Mouse (Mus musculus) left cerebral cortex, postnatal 10 days (tissue): ENCODE results near the gene Cdk1. TPM values are rescaled to one million over a fixed set of nuclear protein-coding genes. Genes with fewer than 3 reads are reported as not detected.

Experiments used
- DNase-seq, 2 experiments: peaks; one replicate each; pipeline ENCODE4 v3.0.0; 2021 to 2022; ENCODE audit warnings: low spot score in 2 of 2, mixed read lengths in 1 of 2; ENCODE audit errors: extremely low spot score in 1 of 2
- intact Hi-C: fragments of 180-260 bp; cut with DNase I; formaldehyde crosslinking; loops from one replicate; pipeline ENCODE4 v1.15.1; 2025
- total RNA-seq, 2 experiments: library from RNA; stranded (reverse); gene quantifications; 2 replicates each; pipeline ENCODE4 v1.2.3; 2021

Cdk1 gene
- total RNA-seq, 2 experiments from 2014 or later: 5.1 to 7.5 TPM

DNA sequence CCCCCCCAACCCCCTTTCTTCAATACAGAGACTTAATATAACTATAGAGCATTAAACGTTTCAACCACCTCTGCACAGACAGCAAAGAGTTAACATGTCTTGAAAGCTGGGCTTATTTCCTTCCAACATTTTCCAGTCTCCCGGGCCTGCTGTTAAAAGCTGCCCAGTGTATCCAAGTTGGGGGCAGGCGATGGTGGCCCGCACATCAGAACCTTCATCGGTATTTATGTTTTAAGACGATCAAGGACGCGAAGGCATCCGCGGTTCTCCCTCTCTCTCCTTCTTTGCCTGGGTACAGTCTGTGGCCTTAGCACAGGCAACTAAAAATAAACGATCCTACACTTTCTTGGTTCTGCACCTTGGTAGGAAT, 911 bp downstream of the Cdk1 start:
- intact Hi-C loops: no loop called here
- no peak for DNase-seq

DNA sequence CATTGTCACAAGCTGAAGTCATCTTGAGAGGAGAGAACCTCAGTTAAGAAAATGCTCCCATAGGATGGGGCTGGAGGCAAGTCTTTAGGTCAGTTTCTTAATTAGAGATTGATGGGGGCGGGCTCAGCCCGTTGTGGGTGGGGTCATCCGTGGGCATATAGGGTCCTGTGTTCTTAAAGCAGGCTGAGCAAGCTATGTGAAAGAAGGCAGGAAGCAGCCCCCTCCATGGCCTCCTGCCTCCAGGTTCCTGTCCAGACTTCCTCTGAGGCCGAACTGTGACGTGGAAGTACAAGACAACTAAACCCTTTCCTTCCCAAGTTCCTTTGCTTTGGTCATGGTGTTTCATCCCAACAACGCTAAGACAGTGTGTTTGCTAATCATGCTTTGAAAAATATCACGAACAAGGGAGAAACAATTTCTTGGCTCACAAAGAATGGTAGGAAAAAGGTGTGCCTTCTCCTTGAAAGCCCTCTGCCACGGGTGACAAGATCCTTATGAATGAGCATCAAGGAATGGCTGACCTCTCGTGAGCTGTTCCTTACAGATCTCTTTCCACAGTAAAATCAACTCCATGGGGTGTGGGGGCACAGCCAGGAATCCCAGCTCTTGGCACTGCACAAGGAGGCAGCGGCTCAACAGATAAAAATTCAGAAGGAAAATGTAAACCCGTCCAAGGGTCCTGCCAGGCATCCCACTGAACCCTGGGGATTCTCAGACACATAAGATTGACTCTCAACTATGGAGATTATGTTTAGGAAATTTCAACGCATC, 1.5 kb downstream of the Cdk1 start:
- intact Hi-C loops: no loop called here
- peak in 1 of 2 experiments; percentile 70 for DNase-seq

DNA sequence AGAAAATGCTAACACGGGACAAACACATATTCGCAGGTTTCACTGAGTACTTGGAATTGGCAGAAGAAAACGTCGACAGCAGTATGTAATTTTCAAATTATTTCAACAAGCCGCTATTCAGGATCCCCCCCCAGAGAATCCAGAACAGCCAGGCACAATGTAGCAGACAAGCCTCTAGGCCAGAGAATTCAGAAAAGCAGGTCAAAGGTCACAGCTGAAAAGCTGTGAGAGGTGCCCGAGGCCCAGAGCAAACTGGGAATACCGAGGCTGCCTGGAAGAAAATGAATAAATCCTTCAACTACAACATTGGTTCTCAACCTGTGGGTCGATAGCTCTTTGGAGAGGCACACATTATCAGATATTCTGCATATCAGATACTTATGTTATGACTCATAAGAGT, 4.5 kb downstream of the Cdk1 start:
- DNase-seq: no peak
- intact Hi-C loops: no loop called here

DNA sequence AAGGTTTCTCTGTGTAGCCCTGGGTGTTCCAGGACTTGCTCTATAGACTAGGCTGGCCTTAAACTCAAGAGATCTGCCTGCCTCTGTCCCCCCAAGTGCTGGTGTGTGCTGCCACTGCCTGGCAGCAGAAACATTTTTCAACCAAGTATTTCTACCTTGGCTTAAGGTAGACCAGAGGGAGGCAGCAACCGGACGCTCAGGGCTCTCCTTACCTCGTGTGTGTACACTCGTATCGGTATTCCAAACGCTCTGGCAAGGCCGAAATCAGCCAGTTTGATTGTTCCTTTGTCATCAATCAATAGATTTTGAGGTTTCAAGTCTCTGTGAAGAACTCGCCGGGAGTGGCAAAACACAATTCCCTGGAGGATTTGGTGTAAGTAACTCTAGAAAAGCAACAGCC, 10.4 kb downstream of the Cdk1 start:
- DNase-seq: no peak
- intact Hi-C loops: no loop called here

DNA sequence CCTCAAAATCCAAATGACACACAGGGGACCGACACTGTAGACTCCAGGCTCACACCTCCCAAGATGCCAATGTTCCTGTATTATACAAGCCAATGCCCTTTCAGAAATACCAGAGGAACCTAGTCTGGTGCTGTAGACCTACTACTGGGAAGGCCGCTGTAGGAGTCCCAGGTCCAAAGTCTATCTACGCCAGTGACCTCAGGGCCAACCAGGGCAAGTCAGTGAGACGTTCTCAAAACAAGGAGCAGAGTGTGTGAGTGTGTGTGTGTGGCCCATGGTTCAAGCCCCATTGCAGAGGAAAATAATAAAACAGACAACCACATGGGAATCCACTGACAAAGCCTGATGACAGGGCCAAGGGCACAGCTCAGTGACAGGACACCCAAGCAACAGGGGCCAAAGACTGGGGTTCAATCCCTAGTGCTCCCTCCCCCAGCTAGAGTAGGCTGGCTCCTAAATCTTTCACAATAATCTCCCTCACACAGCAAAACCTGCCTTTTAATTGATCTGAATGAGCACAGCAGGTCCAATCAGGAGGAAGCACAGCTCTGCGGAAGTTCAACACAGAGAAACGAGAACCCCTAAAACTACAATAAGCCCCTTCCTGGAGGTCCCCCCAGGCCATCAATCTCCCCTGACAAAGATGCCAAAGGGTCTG, 11.0 kb downstream of the Cdk1 start:
- DNase-seq: no peak
- intact Hi-C loops: no loop called here

DNA sequence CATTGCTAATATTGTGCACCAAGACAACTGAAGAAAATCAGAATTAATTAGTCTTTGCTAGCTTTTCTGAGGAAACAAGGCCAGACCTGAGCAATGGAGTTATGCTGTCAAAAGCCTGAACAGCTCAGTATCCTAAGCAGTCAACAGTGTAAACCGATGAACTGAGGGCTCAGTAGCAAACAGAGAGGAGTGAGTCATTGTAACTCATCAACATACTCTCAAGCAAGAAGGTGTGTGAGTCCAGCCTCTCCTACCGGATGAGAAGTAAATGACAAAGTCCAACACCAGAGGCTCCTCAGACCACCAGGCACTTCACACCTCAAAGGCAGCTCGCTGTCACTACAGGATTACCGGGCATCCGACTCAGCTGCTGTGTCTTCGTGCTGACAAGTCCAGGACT, 12.7 kb downstream of the Cdk1 start:
- no peak for DNase-seq
- intact Hi-C loops: no loop called here

DNA sequence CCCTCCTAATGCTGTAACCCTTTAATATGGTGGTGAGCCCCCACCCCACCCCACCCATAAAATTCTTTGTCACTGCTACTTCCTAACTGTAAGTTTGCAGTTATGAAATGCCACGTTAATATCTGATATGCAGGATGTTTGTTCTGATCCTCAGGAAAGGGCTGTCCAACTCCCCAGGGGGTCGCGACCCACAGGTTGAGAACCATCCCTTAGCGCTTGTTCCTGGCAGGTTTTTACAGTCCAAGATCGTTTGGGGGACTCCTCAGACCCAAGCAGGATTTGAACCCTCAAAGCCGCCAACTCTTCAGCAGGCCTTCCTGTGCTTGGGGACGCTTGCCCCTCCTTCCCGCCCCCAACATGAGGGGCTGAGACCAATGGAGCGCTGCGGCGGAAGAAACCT, 16.5 kb downstream of the Cdk1 start:
- peak in 1 of 2 experiments; percentile 23 for DNase-seq
- intact Hi-C loops: no loop called here

DNA sequence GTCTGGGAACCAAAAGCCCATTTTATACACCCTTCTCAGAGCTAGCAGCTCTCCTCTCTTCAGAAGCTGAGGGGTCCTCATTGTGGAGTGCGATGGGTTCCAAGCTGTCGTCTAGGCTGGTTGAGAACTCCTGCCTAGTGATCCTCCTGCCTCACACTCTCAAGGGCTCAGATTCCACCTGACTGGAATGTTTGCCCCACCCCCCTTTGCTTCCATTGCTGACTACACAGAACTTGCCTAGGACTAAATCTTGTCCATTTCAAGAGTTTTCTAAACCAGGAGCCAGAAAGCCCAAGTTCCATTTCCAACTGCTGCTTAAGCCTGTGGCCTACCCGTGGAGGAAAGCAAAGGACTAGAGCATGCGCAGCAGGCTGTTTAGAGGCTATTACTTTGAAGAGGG, 17.1 kb downstream of the Cdk1 start:
- intact Hi-C loops: no loop called here
- DNase-seq: no peak

DNA sequence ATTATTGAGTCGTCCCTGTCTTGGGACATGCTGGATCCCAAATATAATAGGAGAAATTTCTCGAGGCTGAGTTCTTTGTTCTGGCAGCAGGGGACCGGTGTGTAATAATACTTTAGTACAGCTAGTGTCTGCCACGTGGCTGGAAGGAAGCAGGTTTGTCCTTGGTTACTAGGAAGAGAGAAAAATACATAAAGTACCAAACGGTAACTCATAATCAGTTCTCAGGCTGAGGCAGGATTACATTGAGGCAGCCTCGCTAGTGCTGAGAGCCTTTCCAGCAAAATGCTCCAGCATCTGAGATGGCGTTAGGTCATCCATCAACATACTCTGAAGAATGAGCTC, 17.6 kb downstream of the Cdk1 start:
- no peak for DNase-seq
- intact Hi-C loops: no loop called here

DNA sequence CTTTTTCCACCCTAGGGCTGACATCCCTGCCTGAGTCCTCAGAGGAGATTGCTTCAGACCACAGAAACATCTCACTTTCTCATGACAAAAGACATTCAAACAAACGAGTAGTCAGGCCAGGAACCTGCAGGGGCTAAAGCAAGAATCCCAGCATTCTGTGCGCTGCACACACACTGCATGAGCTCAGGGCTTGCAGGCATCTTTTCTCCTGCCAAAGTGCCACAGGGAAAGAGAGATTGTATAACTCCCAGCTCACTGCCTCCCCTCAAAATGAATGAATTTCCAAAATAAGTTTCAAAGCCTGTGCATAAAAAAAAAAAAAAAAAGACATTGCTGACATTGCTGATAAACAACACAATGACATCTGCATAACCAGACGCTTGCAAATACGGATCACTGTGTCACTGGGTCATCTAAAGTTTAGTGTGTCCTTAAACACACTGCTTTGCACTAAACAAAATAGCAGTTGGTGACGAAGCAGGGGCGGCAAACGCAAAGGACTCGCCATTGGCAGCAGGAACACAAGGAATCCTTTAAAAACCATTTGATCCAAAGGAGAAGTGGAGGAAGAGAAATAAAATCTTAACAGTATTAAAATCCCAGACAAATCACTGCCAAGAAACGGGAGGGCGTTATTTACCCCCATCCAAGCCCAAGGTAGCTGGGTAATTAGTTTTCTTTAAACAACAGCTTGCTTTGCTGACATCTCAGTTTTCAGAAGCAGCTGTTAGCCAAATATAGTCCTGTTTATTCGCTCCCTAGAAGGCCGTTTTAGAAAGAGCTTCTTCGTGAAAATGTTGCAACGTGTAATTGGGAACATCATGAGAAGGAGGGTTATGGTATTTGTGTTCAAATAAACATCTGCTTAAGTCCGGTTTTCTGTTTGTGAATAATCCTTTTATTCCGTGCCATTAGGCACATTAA, 18.2 kb downstream of the Cdk1 start:
- intact Hi-C loops: no loop called here
- no peak for DNase-seq

DNA sequence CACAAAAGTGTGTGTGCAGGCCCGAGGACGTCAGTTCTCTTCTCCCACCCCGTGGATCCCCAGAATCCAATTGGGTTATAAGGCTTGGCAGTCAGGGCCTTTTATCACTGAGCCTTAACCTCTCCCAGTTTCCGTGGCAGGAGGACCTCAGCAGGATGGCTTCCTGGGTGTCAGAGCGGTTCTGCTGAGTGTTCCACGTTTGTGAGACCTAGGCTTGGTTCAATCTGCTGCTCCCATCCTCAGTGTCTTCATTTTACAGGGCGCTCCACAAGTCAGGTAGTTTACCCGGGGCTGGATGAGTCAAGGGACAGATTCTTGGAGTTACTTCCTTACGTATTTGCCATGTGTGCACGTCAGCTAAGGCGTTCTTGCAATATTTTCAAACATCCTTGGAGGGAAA, 19.5 kb downstream of the Cdk1 start:
- DNase-seq: no peak

DNA sequence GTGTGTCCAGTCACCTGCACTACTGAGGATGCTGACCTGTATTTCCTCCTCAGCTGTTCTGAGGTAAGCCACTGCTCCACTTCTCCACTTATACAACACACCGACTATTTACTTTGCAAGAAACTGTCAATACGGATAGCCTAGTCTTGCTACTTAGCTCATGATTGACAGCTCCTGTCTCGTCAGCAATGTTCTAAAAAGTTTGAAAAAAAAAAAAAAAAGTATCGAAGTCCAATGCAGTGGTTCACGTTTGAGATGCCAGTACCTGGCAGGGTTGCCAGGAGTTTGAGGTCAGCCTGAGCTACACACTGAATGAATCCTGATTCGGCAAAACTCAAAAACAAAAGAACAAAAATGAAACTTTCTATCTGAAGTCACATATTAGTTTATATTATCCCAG, 21.5 kb downstream of the Cdk1 start:
- intact Hi-C loops: no loop called here
- DNase-seq: no peak

More for the DNA sequence above, 19.5 kb downstream of the Cdk1 start:
- intact Hi-C loops: no loop called here

DNA sequence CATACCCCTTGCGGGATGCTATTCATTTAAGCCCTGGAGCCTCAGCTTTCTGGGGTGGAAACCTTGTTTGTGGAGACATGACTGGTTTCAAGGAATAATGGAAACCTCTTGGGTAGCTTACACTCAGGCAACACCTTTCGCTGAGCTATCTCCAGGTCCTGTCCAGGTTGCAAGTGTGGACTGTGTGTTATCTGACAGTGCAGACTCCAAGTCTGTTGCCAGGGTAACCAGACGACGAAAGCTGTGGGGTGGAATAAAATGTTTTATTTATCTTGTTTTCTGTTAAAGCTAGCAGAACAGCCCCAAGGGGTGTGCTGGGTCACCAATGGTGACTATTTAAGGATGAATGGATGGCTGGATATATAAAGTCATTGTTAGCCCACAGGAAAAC, 24.1 kb downstream of the Cdk1 start:
- no peak for DNase-seq
- intact Hi-C loops: no loop called here

DNA sequence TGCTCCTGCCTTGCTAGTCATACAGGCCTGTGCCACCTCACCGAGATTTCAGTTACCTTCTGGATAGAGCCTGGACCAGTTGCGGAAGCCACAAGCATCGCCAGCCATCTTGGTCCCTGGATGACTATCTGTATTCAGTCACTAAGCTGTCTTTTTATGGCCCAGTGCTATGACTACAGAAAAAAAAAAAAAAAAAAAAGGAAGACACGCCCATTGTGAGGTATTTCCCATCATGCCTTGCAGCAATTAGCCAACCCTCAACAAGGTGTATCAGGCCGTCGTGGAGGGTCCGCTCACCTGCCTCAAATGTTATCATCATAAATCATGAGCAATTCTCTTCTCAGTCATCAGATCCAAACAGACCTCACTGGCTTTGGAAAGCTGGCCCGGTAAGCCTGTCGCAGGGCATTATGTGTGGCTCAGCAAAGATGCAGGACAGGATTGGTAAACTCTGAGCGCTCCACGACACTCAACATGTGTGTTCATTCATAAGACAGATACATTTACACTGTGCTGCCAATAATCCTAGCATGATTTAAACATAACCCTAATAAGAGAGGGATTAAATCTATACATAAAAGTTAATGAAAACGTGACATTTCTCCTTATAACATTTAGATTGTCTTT, 24.6 kb downstream of the Cdk1 start:
- intact Hi-C loops: no loop called here
- DNase-seq: no peak

DNA sequence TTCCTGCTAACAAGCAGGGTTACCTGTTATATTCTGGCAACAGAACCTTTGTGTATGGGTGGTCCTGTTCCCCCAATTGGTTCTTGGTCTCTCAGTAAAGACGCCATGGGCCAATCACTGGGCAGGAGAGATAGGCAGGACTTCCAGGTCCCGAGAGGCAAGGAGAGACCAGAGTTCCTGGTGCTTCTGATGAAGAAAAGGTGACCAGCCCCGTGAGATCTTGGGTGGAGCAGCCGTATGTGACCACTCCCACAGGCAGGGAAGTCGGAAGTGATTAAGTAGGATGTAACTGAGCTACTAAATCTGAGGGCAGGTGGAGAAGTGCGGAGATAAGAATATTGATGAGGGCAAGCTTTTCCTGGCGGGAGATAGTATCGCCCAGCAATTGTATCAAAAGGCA, 25.4 kb downstream of the Cdk1 start:
- intact Hi-C loops: no loop called here
- no peak for DNase-seq

DNA sequence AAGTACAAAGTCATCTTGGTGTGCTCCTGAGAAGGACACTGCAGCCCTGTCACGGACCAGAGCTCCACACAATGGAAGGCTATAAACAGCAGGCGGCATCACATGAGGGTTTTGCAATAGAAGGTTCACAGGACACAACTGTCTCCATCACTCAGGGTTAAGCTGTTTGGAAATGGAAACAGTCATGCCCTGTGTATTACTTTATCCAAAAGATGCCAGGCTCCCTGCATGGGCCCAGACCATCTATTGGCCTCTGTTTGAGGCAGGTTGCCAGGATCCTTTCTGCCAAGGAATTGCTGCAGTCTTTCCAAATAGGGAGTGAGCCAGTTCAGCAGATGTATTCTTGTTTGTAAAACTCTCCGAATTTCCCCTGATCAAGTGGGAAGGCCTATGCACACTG, 26.3 kb downstream of the Cdk1 start:
- peak; percentile 42 to 51 for DNase-seq

DNA sequence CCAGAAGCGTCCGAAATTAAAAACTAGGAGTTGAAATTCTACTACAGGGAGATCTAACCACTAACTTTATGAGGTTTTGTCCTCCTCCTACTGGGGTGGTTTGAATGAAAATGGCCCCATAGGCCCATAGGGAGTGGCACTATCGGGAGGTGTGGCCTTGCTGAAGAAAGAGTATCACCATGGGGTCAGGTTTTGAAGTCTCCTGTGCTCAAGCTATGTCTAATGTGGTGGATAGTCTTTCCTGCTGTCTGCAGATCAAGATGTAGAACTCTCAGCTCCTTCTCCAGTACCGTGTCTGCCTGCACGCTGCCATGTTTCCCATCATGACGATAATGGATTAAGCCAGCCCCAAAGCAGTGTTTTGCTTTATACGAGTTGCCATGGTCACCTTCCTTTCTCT, 27.9 kb downstream of the Cdk1 start:
- intact Hi-C loops: loop anchor here (5.0 kb wide), 2 partner anchors 423 to 1443 kb away; no protein-coding TSS in a partner anchor
- no peak for DNase-seq

More for the DNA sequence above, 26.3 kb downstream of the Cdk1 start:
- intact Hi-C loops: no loop called here

DNA sequence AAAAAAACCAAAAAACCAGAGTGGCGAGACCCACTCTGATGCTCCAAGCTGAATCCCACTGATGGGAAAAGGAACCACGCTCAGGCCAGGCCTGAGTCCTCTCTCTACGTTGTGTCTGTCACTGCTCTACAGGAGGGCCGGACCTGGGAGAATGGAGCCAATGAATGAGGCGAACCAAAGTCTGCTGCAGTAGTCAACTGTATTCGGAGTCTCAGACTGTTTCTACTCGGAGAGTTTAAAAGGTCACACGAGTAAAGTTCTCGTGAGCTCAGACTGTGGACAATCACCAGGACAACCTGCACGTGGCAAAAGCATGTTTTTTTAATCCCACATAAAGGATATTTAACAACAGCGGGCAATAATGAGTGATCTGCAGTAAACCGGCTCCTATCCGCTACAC, 28.8 kb downstream of the Cdk1 start:
- intact Hi-C loops: loop anchor here (5.0 kb wide), 2 partner anchors 422 to 1442 kb away; no protein-coding TSS in a partner anchor

DNA sequence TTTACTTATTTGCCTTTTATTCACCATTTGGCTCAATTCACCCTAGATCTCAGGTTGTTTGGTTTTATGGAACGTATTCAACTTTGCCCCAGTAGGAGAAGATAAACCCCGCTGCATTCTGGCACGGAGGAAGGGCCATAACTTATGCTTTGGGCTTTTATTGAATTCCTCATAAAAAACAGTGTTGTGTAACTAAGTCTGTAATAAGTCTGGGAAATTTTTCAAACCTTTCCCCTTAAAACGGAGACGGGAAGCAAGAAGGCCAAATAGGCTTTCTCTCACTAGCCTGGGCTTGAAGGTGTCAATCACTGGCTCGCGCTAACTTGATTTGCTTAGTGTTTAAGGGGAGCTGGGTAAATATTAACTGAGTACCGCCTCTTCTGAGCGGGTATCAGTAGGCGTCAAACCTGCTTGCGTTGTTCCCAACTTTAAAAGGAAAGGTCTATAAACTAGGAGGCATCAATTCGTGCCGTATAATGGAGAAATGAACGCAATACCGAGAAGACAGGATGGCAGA, 31.2 kb downstream of the Cdk1 start:
- DNase-seq: no peak
- intact Hi-C loops: loop anchor here (5.0 kb wide), 2 partner anchors 419 to 1439 kb away; no protein-coding TSS in a partner anchor

More for the DNA sequence above, 28.8 kb downstream of the Cdk1 start:
- no peak for DNase-seq
